Mouse (Mus musculus): Measurements from ENCODE around the gene Gdpd3.

- TF ChIP-seq CTCF (IDR thresholded peaks at IDR 0.05; ENCODE audit: low read depth) (no peak), EP300 (IDR thresholded peaks at IDR 0.05; ENCODE audit: low read depth) (no peak)
Observed at GRCm38 (mm10) chr7:126775978-126776234, 9.8 kb downstream of the Gdpd3 start.

All from liver, postnatal 0 days (tissue).